Mouse (Mus musculus): ENCODE data around the gene Tmem239.

GRCm38 (mm10) chr2:130442162-130442561, 35.9 kb downstream of the Tmem239 start:
- peak; percentile 25; the same call in 1 of the 2 replicates for TF ChIP-seq CTCF (conservative IDR thresholded peaks at IDR 0.05; ENCODE audit: low read length)
- TF ChIP-seq NANOG (IDR thresholded peaks at IDR 0.05; ENCODE audit: borderline replicate concordance, low read length) = no peak
